Mouse (Mus musculus): ENCODE measurements around the gene Psmd5.
"Not testable (repeated sequence)": the region's sequence is repeated elsewhere in the genome, so short reads cannot be mapped to it uniquely, and the experiment has no call there.

- not testable (repeated sequence) for TF ChIP-seq POLR2A (IDR thresholded peaks at IDR 0.05; ENCODE audit: low read depth, low read length); CTCF (IDR thresholded peaks at IDR 0.05; ENCODE audit: extremely low read depth, insufficient read depth, insufficient read length, insufficient replicate concordance)
These were observed 44.7 kb downstream of the Psmd5 start for GRCm38 (mm10) chr2:34830066-34830465.
